Mouse (Mus musculus) MEL (cell line): ENCODE results near the gene Tpd52l2. TPM values are rescaled to one million over a fixed set of nuclear protein-coding genes. Genes with fewer than 3 reads are reported as not detected.

Source experiments
- DNase-seq: peaks from one replicate; pipeline ENCODE4 v3.0.0; 2011; ENCODE audit warnings: low read depth, low spot score
- H3K27ac ChIP-seq: 2 replicates; pipeline ENCODE4 v1.5.1; 2012; ENCODE audit warnings: low read depth, mild to moderate bottlenecking, control low read depth, low read length, moderate library complexity; ENCODE audit not compliant: control insufficient read depth
- H3K27me3 ChIP-seq, 2 experiments: fragments of 150-350 bp in 1 of 2; sonication (generic) in 1 of 2; 2 replicates each; pipeline ENCODE4 v1.6.1; 2012; ENCODE audit warnings: low read length in 2 of 2, mild to moderate bottlenecking in 2 of 2, improper control_type of control experiment in 1 of 2, moderate library complexity in 1 of 2; ENCODE audit not compliant: insufficient read depth in 2 of 2, control insufficient read depth in 1 of 2
- H3K36me3 ChIP-seq, 2 experiments: 2 replicates each; pipeline ENCODE4 v1.6.1; 2012 to 2014; ENCODE audit warnings: low read length in 2 of 2, improper control_type of control experiment in 1 of 2, inconsistent platforms in 1 of 2, mild to moderate bottlenecking in 1 of 2; ENCODE audit not compliant: insufficient read depth in 2 of 2, control insufficient read depth in 1 of 2
- H3K4me1 ChIP-seq, 2 experiments: fragments of 150-350 bp in 1 of 2; sonication (generic) in 1 of 2; 2 replicates each; pipeline ENCODE4 v1.6.1; 2012; ENCODE audit warnings: low read length in 2 of 2, improper control_type of control experiment in 1 of 2, mild to moderate bottlenecking in 1 of 2; ENCODE audit not compliant: insufficient read depth in 2 of 2, control insufficient read depth in 1 of 2
- H3K4me3 ChIP-seq, 2 experiments: fragments of 150-350 bp in 1 of 2; sonication (generic) in 1 of 2; 2 replicates each; pipeline ENCODE4 v1.5.1; 2012; ENCODE audit warnings: low read depth in 2 of 2, low read length in 2 of 2, mild to moderate bottlenecking in 2 of 2, moderate library complexity in 2 of 2, control low read depth in 1 of 2, improper control_type of control experiment in 1 of 2; ENCODE audit not compliant: control insufficient read depth in 1 of 2, insufficient read depth in 1 of 2
- H3K79me2 ChIP-seq: 2 replicates; pipeline ENCODE4 v1.6.1; 2012; ENCODE audit warnings: mild to moderate bottlenecking, low read length, moderate library complexity; ENCODE audit not compliant: control insufficient read depth, poor library complexity, insufficient read depth
- H3K9ac ChIP-seq: 2 replicates; pipeline ENCODE4 v1.6.1; 2012; ENCODE audit warnings: low read depth, mild to moderate bottlenecking, control low read depth, low read length, moderate library complexity; ENCODE audit not compliant: control insufficient read depth, poor library complexity, severe bottlenecking
- H3K9me3 ChIP-seq: fragments of 150-350 bp; sonication (generic); replicated peaks from 2 replicates; pipeline ENCODE4 v1.6.1; 2012; ENCODE audit warnings: mild to moderate bottlenecking, low read length, improper control_type of control experiment, moderate library complexity; ENCODE audit not compliant: insufficient read depth
- BHLHE40 ChIP-seq: IDR thresholded peaks from 2 replicates; pipeline ENCODE4 v1.6.1; 2012; ENCODE audit warnings: low read depth, mild to moderate bottlenecking, inconsistent platforms, low read length, improper control_type of control experiment, borderline replicate concordance
- CTCF ChIP-seq, 3 experiments: IDR thresholded peaks in 2 of 3; conservative IDR thresholded peaks in 1 of 3; 2 replicates each; pipeline ENCODE4 v1.5.1; 2011 to 2012; ENCODE audit warnings: low read length in 3 of 3, low read depth in 2 of 3, mild to moderate bottlenecking in 2 of 3, improper control_type of control experiment in 1 of 3, inconsistent platforms in 1 of 3, mixed read lengths in 1 of 3, moderate library complexity in 1 of 3; ENCODE audit not compliant: control insufficient read depth in 1 of 3, insufficient read depth in 1 of 3, poor library complexity in 1 of 3, severe bottlenecking in 1 of 3
- ELF1 ChIP-seq: IDR thresholded peaks from 2 replicates; pipeline ENCODE4 v1.6.1; 2014; ENCODE audit warnings: low read depth, mild to moderate bottlenecking, inconsistent platforms, low read length, improper control_type of control experiment, moderate library complexity
- ETS1 ChIP-seq: IDR thresholded peaks from 2 replicates; pipeline ENCODE4 v1.6.1; 2012; ENCODE audit warnings: low read depth, mild to moderate bottlenecking, inconsistent platforms, low read length, improper control_type of control experiment, moderate library complexity
- GATA1 ChIP-seq: IDR thresholded peaks from 2 replicates; pipeline ENCODE4 v1.6.1; 2011; ENCODE audit warnings: low read depth, low read length, improper control_type of control experiment
- HCFC1 ChIP-seq: IDR thresholded peaks from 2 replicates; pipeline ENCODE4 v1.6.1; 2012; ENCODE audit warnings: low read depth, mild to moderate bottlenecking, inconsistent platforms, low read length, improper control_type of control experiment, moderate library complexity
- JUND ChIP-seq: IDR thresholded peaks from 2 replicates; pipeline ENCODE4 v1.6.1; 2011; ENCODE audit warnings: low read depth, mild to moderate bottlenecking, improper control_type of control experiment, low read length
- MAX ChIP-seq: IDR thresholded peaks from 2 replicates; pipeline ENCODE4 v1.6.1; 2011; ENCODE audit warnings: low read length, improper control_type of control experiment
- MAZ ChIP-seq: IDR thresholded peaks from 2 replicates; pipeline ENCODE4 v1.6.1; 2012; ENCODE audit warnings: low read depth, mild to moderate bottlenecking, inconsistent platforms, low read length, improper control_type of control experiment
- MXI1 ChIP-seq: IDR thresholded peaks from 2 replicates; pipeline ENCODE4 v1.6.1; 2011; ENCODE audit warnings: mild to moderate bottlenecking, low read depth, low read length, improper control_type of control experiment
- MYB ChIP-seq: IDR thresholded peaks from 2 replicates; pipeline ENCODE4 v1.6.1; 2011; ENCODE audit warnings: mild to moderate bottlenecking, low read depth, low read length, improper control_type of control experiment
- MYC ChIP-seq: IDR thresholded peaks from 2 replicates; pipeline ENCODE4 v1.6.1; 2011; ENCODE audit warnings: low read depth, mild to moderate bottlenecking, low read length, improper control_type of control experiment, moderate library complexity
- NELFE ChIP-seq: IDR thresholded peaks from 2 replicates; pipeline ENCODE4 v1.6.1; 2011; ENCODE audit warnings: low read depth, low read length, improper control_type of control experiment
- POLR2AphosphoS5 ChIP-seq: IDR thresholded peaks from 2 replicates; pipeline ENCODE4 v1.6.1; 2012; ENCODE audit warnings: low read depth, borderline replicate concordance, mild to moderate bottlenecking, inconsistent platforms, low read length, moderate library complexity, mixed read lengths
- RAD21 ChIP-seq: IDR thresholded peaks from 2 replicates; pipeline ENCODE4 v1.6.1; 2011; ENCODE audit warnings: mild to moderate bottlenecking, low read depth, low read length, improper control_type of control experiment
- SIN3A ChIP-seq: IDR thresholded peaks from 2 replicates; pipeline ENCODE4 v1.6.1; 2012; ENCODE audit warnings: low read length, improper control_type of control experiment, inconsistent platforms
- SMC3 ChIP-seq: IDR thresholded peaks from 2 replicates; pipeline ENCODE4 v1.6.1; 2011; ENCODE audit warnings: low read depth, low read length, improper control_type of control experiment
- TCF12 ChIP-seq: IDR thresholded peaks from 2 replicates; pipeline ENCODE4 v1.6.1; 2014; ENCODE audit warnings: low read depth, mild to moderate bottlenecking, inconsistent platforms, low read length, improper control_type of control experiment, moderate library complexity
- UBTF ChIP-seq: IDR thresholded peaks from 2 replicates; pipeline ENCODE4 v1.6.1; 2012; ENCODE audit warnings: low read depth, mild to moderate bottlenecking, inconsistent platforms, low read length, improper control_type of control experiment, moderate library complexity, borderline replicate concordance; ENCODE audit not compliant: insufficient read depth
- USF1 ChIP-seq: IDR thresholded peaks from 2 replicates; pipeline ENCODE4 v1.6.1; 2014; ENCODE audit warnings: low read depth, mild to moderate bottlenecking, inconsistent platforms, low read length, improper control_type of control experiment, moderate library complexity
- USF2 ChIP-seq, 2 experiments: IDR thresholded peaks; 2 replicates each; pipeline ENCODE4 v1.6.1; 2011 to 2012; ENCODE audit warnings: improper control_type of control experiment in 2 of 2, low read length in 2 of 2, borderline replicate concordance in 1 of 2, inconsistent platforms in 1 of 2, low read depth in 1 of 2, mild to moderate bottlenecking in 1 of 2; ENCODE audit not compliant: insufficient read depth in 1 of 2
- ZC3H11A ChIP-seq: IDR thresholded peaks from 2 replicates; pipeline ENCODE4 v1.6.1; 2012; ENCODE audit warnings: low read depth, mild to moderate bottlenecking, inconsistent platforms, low read length, improper control_type of control experiment
- ZNF384 ChIP-seq: IDR thresholded peaks from 2 replicates; pipeline ENCODE4 v1.6.1; 2012; ENCODE audit warnings: low read depth, mild to moderate bottlenecking, inconsistent platforms, low read length, improper control_type of control experiment
- polyA plus RNA-seq, 2 experiments: library from polyadenylated mRNA; stranded (reverse) in 1 of 2; unstranded in 1 of 2; fragments of >175 nt in 1 of 2; fragments of >200 nt in 1 of 2; gene quantifications; 2 replicates each; pipeline versions ENCODE4 v1.2.1 to v1.2.4; 2012; ENCODE audit warnings: low replicate concordance in 2 of 2, low read depth in 1 of 2; ENCODE audit not compliant: insufficient read length in 2 of 2, insufficient read depth in 1 of 2, missing spikeins in 1 of 2
- total RNA-seq: library from RNA; depleted of rRNA; stranded (reverse); fragments of 300-350 nt; gene quantifications from 2 replicates; pipeline ENCODE4 v1.2.3, GENCODE M21; 2012

Gene Tpd52l2
- total and polyA plus RNA-seq, 3 experiments: 99.5 to 119 TPM; not detected in 1

GRCm38 (mm10) chr2:181493156-181493927 is 3.6 kb upstream of the Tpd52l2 start, which contains the start of gene Abhd16b:
Gene Abhd16b (plus strand): TSS chr2:181493206.
- TF ChIP-seq MYC (no peak), CTCF (IDR thresholded peaks at IDR 0.05 in 2 of 3, conservative IDR thresholded peaks at IDR 0.05 in 1 of 3; ENCODE audit: control insufficient read depth in 1 of 3, insufficient read depth in 1 of 3, low read depth in 2 of 3, low read length in 3 of 3, poor library complexity in 1 of 3, severe bottlenecking in 1 of 3) (no peak), UBTF (no peak), USF1 (no peak), MAX (no peak), USF2 (IDR thresholded peaks at IDR 0.05; ENCODE audit: borderline replicate concordance in 1 of 2, insufficient read depth in 1 of 2, low read depth in 1 of 2, low read length in 2 of 2) (no peak), MYB (no peak), ZC3H11A (no peak), JUND (no peak), BHLHE40 (no peak), MAZ (no peak), SIN3A (no peak), RAD21 (no peak), NELFE (no peak), ELF1 (no peak), TCF12 (no peak), GATA1 (no peak)
- Histone ChIP-seq H3K4me1 (peaks cover 6 to 12% of the 10 kb centered on the region in 2 experiments; a peak in 3 of 4 replicates), H3K9ac (peak within 1 kb of the TSS; percentile 42; the same call in 1 of the 2 replicates), H3K4me3 (peak within 1 kb of the TSS; percentile 30 to 72; a peak in 3 of 4 replicates), H3K36me3 (no peaks in the 10 kb centered on the region; a peak in 1 of 4 replicates), H3K27ac (0 out of 2 replicates have a peak within 1 kb of the TSS, but pooled peaks have one; percentile 9), H3K79me2 (peaks cover 11% of the 10 kb centered on the region), H3K9me3 (no peaks in the 10 kb centered on the region), H3K27me3 (peaks cover 2 to 13% of the 10 kb centered on the region in 2 experiments; a peak in 3 of 4 replicates)
- DNase-seq: no peak

DNA sequence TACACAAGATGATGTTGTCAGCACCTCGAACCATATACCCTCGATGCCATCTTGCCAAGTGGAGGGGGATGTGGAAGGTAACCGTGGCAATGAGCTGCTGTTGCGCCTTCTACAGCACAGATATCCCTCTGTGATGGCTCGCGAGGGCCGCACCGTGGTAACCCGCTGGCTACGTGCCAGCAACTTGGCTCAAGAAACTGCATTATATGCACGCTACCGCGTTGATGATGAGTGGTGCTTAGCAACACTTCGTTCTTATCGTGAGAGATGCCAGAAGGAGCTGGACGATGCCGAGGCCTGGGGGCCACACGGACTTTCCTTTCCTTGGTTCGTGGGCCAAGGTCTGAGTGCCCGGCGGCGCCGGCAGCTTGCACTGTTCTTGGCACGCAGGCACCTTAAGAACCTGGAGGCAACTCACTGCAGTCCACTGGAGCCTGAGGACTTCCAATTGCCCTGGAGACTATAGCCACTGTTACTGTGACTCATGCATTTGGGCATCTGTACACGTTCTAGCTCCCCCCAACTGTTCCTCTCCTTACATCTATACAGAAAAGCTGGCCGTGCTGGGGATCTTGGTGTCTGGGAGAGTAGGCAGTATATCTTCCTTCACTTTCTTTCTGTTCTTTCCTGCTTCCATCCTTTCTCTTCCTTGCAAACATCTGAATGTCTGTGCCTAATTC is 2.5 kb upstream of the Tpd52l2 start:
- no peak for DNase-seq
- Histone ChIP-seq H3K79me2 (peaks cover 18% of the 10 kb centered on the region), H3K27ac (no peak overlapping the region), H3K27me3 (peaks cover 0 to 7% of the 10 kb centered on the region in 2 experiments; a peak in 2 of 4 replicates), H3K4me3 (no peak overlapping the region), H3K9ac (no peak overlapping the region), H3K36me3 (no peaks in the 10 kb centered on the region; a peak in 1 of 4 replicates), H3K9me3 (no peaks in the 10 kb centered on the region), H3K4me1 (peaks cover 6 to 12% of the 10 kb centered on the region in 2 experiments; a peak in 3 of 4 replicates)
- TF ChIP-seq USF1 (no peak), NELFE (no peak), HCFC1 (no peak), MAZ (no peak), MXI1 (no peak), ZNF384 (no peak), SMC3 (no peak), POLR2AphosphoS5 (no peak), TCF12 (no peak), ETS1 (no peak), UBTF (no peak), BHLHE40 (no peak)
